In the genomic region with DNA sequence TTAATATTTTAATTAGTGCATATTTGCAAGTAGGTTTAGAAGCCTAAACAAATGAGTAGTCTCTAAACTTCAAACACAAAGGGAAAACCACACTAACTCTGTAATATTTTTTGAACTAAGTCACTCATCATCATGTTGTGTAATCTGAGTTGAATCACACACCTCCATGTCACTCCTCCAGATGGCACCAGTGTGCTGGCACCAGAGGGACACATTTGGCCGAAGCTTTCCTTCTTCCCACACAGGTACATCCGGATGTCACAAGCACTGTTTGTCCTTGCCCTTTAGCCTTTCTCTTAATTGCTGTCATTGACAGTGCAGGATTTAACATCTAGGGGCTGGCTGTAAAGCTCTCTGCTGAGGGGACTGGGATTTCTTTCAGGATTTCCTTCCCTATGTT, we compare ENCODE assay signal across 11 mouse cellular contexts.
DNase-seq lines count a peak whose midpoint lies in the region; ATAC-seq and TF ChIP-seq lines count a peak whose summit lies in the region.
"Had no signal": no experiment of that assay in that cellular context is flagged by ENCODE, and none has a peak within 500 bp of the region (broad histone marks: within the 10 kb centered on the region; RNA-seq: fewer than 3 reads in every experiment).

No protein-coding gene starts in this region.

- TF ChIP-seq CTCF in brain, embryonic 14.5 days (IDR thresholded peaks at IDR 0.05; ENCODE audit: borderline replicate concordance, extremely low read depth, insufficient read depth, insufficient read length): peak; percentile 41; the same call in 1 of the 2 replicates

- peak; percentile 6 for DNase-seq in embryo, embryonic 10 days (ENCODE audit: low spot score)
- DNase-seq in embryo, embryonic 11 days: no peak
- peak; percentile 34 for DNase-seq in layer of hippocampus, adult 11-12 months (ENCODE audit: low spot score)
- no peak for DNase-seq in layer of hippocampus, postnatal 25 days (ENCODE audit: extremely low spot score in 1 of 2, low spot score in 1 of 2)
- peak; percentile 18 for DNase-seq in 416B (ENCODE audit: low read depth)
- peak; percentile 30 for DNase-seq in brain, embryonic 14.5 days (ENCODE audit: low read depth)
- no peak for DNase-seq in ovary, adult 18-20 months (ENCODE audit: low spot score)
- DNase-seq: cerebellum, postnatal 36 days; right cerebral cortex, postnatal 4 days had no signal

- no peak for TF ChIP-seq POLR2A in brain, embryonic 14.5 days (IDR thresholded peaks at IDR 0.05; ENCODE audit: borderline replicate concordance, extremely low read depth, insufficient read depth, insufficient read length, poor library complexity, severe bottlenecking)

- no peak for ATAC-seq in activated CD4-positive, CD25-positive, alpha-beta regulatory T cell, adult 4 months
- ATAC-seq: forebrain, embryonic 14.5 days had no signal

Comparison
In these comparisons a context has a peak if more than half of its experiments do, and no peak if none do; other contexts are left out.
1. DNase-seq: peak in embryo, embryonic 10 days (single experiment), layer of hippocampus, adult 11-12 months (single experiment), 416B (single experiment) and brain, embryonic 14.5 days (single experiment); none in embryo, embryonic 11 days (single experiment), layer of hippocampus, postnatal 25 days (0 of 2) and ovary, adult 18-20 months (single experiment).